Mouse (Mus musculus) olfactory bulb, adult 2 months (tissue): ENCODE data around the gene Slc2a1. TPM values are rescaled to one million over a fixed set of nuclear protein-coding genes. Genes with fewer than 3 reads are reported as not detected.

Source experiments
- H3K27ac ChIP-seq: fragments of 200-500 bp; 2 replicates; pipeline ENCODE4 v1.5.1; 2012; ENCODE audit warnings: low read depth, low read length; ENCODE audit not compliant: insufficient read depth
- H3K4me1 ChIP-seq: fragments of 200-500 bp; 2 replicates; pipeline ENCODE4 v1.6.1; 2012; ENCODE audit warnings: low read length; ENCODE audit not compliant: control insufficient read depth, insufficient read depth
- H3K4me3 ChIP-seq: fragments of 200-500 bp; 2 replicates; pipeline ENCODE4 v1.5.1; 2012; ENCODE audit warnings: mild to moderate bottlenecking, low read depth, low read length, moderate library complexity; ENCODE audit not compliant: insufficient read depth
- CTCF ChIP-seq: fragments of 200-500 bp; IDR thresholded peaks from 2 replicates; pipeline ENCODE4 v1.5.1; 2012; ENCODE audit warnings: low read depth, mild to moderate bottlenecking, low read length, moderate library complexity; ENCODE audit not compliant: insufficient read depth
- POLR2A ChIP-seq: fragments of 200-500 bp; IDR thresholded peaks from 2 replicates; pipeline ENCODE4 v1.6.1; 2012; ENCODE audit warnings: mild to moderate bottlenecking, low read depth, low read length, moderate library complexity; ENCODE audit not compliant: insufficient read depth
- WGBS: fragments of 180-500 bp; shearing (Covaris S2); methylation state at CpG from one replicate; pipeline ENCODE4 v1.1.7; 2018; 5-methylcytosine and 5-hydroxymethylcytosine counted together
- polyA plus RNA-seq: library from polyadenylated mRNA; stranded (reverse); fragments of >200 nt; gene quantifications from 2 replicates; pipeline ENCODE4 v1.2.4, GENCODE M21; 2012; ENCODE audit warnings: low replicate concordance; ENCODE audit not compliant: missing spikeins, insufficient read depth, insufficient read length

Gene Slc2a1
- polyA plus RNA-seq, 1 experiment, result not detected

DNA sequence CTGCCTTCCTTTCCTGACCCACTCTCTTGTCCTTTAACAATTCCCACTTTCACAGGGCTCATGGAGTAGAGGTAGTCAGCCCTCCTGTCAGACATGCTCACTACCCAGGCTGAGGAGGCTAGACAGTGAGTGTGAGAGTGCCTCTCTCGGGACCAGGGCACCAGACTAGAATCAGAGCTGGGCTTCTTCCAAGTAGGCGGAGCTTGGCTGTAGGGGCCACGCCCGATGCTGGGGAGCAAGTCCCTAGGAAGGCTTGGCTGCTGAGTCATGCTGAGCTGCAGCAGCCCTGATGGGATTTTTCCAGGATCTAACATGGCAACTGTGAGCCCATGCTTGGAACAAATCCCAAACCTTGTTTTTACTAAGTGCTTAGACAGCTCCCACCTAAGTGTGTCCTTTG, 12.7 kb downstream of the Slc2a1 start:
- Histone ChIP-seq H3K4me3 (no peak overlapping the region), H3K4me1 (peaks cover 11% of the 10 kb centered on the region), H3K27ac (no peak overlapping the region)
- no peak for TF ChIP-seq CTCF
- 40% methylated on average over 4 of the region's 4 CpGs for WGBS

DNA sequence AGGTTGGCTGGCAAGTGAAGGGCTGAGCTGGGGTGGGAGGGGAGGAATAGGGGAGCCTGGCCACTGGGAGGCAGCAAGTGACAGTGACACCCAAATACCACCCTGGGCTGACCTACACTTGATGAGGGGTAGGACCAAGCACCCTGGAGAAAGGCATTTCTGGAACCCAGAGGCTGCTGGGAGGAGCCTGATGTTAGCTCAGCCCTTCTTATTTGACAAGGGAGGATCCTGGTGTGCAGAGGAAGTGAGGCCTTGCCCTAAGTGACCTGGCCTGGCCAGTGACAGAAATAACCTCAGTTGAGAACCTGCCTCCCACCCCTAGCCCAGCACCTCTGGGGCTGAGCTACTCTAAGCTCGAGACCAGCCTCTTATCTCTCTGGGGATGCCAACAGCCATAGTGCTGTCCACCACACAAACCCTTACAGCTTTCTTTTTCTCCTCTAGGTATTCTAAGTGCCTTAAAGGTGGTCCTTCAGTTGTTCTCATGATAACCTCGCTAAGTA, 16.3 kb downstream of the Slc2a1 start:
- H3K4me1 ChIP-seq, result peaks cover 16% of the 10 kb centered on the region
- TF ChIP-seq CTCF, result no peak
- no peak for TF ChIP-seq POLR2A
- no peak overlapping the region for H3K27ac ChIP-seq
- no peak overlapping the region for H3K4me3 ChIP-seq
- 93% methylated on average over 2 of the region's 2 CpGs for WGBS

DNA sequence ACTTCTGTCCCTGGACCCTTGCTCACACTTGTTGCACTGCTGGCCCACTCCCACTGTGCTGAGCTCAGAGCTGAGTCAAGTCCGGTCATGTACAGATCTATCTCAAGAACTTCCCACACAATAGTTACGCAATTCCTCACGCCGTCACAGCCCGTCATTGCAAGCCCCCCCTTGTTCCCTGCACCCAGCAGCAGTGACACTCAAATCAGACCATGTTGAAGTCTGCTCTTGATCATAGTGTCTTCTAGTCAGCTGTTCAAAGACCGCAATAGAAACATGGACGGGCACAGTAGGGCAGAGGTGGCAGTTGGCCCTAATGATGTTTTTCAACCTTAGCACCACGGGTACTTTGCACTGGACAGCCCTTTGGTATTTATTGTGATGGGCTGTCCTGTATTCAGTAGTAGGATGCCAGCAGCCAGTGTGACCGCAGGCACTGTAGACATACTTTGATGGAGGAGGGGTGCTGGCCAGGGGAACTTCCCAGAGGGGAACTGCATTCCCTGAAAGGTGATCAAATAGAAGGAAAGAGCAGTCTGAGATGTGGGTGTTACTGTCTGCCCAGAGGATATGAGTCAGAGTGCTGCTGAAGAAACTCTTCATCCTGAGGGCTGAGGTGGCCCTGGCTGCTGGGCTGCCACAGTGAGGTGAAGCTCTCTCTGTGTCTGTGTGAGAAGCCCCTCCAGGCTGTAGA, 17.2 kb downstream of the Slc2a1 start:
- no peak overlapping the region for H3K4me3 ChIP-seq
- H3K4me1 ChIP-seq, result peaks cover 16% of the 10 kb centered on the region
- TF ChIP-seq POLR2A (no peak), CTCF (no peak)
- 72% methylated on average over 9 of the region's 9 CpGs for WGBS
- no peak overlapping the region for H3K27ac ChIP-seq

- Histone ChIP-seq H3K27ac (no peak overlapping the region), H3K4me3 (no peak overlapping the region), H3K4me1 (peaks cover 16% of the 10 kb centered on the region)
- TF ChIP-seq POLR2A (no peak), CTCF (no peak)
- 86% methylated on average over 6 of the region's 6 CpGs for WGBS
Observed at GRCm38 (mm10) chr4:119127229-119127628, 18.7 kb downstream of the Slc2a1 start.

- Histone ChIP-seq H3K4me3 (no peak overlapping the region), H3K27ac (no peak overlapping the region), H3K4me1 (peaks cover 16% of the 10 kb centered on the region)
- TF ChIP-seq CTCF (no peak), POLR2A (no peak)
- 88% methylated on average over 7 of the region's 7 CpGs for WGBS
Observed at GRCm38 (mm10) chr4:119128547-119128946, 20.0 kb downstream of the Slc2a1 start.

DNA sequence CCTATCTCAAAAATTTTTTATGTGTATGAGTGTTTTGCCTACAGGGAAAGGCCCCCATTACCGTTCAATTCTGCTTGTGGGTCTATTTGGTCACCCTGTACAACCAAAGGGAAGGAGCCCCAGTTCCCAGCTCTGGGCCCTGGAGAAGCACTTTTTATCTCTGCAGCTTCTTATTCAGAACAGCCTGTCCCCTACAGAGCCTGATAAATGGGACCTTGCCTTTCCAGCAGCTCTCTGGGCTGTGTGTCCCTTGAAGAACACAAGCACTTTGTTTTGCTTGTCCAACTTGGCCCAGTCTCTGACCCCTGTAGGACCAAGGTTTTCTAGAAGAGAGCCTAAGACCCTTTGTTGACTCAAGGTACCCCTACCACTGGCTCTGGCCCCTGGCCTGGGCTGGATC, 20.6 kb downstream of the Slc2a1 start:
- 67% methylated on average over 1 of the region's 1 CpGs for WGBS
- no peak overlapping the region for H3K27ac ChIP-seq
- no peak overlapping the region for H3K4me3 ChIP-seq
- H3K4me1 ChIP-seq, result peaks cover 16% of the 10 kb centered on the region
- no peak for TF ChIP-seq CTCF

DNA sequence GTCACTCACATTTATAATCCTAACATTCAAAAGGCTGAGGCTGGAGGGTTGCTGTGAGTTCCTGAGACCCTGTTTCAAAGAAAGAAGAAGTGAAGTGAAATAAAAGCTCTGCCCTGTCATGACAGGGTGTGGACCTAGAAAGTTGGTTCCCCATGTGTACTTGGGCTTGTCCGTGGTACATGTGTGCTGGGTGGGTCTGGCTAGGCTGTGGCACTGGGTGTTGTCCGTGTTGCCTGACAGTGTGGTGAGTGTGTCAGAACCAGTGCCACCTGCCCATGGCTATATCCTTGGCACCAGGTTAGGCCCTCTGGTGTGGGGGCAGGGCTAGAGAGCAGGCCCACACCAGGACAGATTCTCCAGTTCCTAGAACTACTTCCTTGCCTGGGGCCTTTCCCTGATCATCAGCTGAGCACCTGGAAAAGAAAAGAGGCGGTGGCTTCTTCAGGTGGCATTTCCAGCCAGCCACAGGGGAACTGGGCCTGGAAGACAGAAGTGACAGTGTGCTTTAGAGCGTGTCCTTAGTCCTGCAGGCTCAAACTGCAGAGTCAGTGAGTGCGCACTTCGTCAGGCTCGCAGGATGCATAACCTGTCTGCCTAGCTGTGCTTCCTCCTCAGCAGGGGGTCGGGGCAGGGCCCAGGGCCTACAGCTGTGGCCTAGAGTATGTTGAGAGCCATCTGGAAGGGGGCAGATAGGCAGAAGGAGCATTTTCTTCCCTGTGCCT, 22.8 kb downstream of the Slc2a1 start:
- peaks cover 7% of the 10 kb centered on the region for H3K4me1 ChIP-seq
- WGBS, result 86% methylated on average over 8 of the region's 8 CpGs

DNA sequence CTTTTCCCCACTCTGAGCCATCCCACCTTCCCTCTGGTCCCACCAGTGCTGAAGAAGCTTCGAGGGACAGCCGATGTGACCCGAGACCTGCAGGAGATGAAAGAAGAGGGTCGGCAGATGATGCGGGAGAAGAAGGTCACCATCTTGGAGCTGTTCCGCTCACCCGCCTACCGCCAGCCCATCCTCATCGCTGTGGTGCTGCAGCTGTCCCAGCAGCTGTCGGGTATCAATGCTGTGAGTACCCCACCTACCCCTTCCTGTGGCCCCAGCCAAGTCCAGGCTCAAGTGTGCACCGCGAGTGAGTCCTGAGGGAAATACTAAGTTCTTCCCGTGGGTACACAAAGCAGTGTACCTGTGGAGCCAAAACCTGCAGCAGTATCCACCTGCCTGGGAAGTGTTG, 24.8 kb downstream of the Slc2a1 start:
- Histone ChIP-seq H3K4me1 (0 out of 2 replicates have a peak, but pooled peaks cover 6% of the 10 kb centered on the region), H3K27ac (no peak overlapping the region), H3K4me3 (no peak overlapping the region)
- 91% methylated on average over 13 of the region's 13 CpGs for WGBS
- no peak for TF ChIP-seq CTCF
- TF ChIP-seq POLR2A, result no peak

More for the DNA sequence above, 22.8 kb downstream of the Slc2a1 start:
- H3K4me3 ChIP-seq, result no peak overlapping the region
- H3K27ac ChIP-seq, result no peak overlapping the region
- TF ChIP-seq POLR2A (no peak), CTCF (no peak)

GRCm38 (mm10) chr4:119133860-119134259, 25.3 kb downstream of the Slc2a1 start:
- H3K27ac ChIP-seq, result no peak overlapping the region
- 0 out of 2 replicates have a peak, but pooled peaks cover 3% of the 10 kb centered on the region for H3K4me1 ChIP-seq
- 88% methylated on average over 13 of the region's 13 CpGs for WGBS
- no peak overlapping the region for H3K4me3 ChIP-seq
- TF ChIP-seq CTCF (no peak), POLR2A (no peak)
